Mouse (Mus musculus) MEL (cell line): ENCODE data around the gene Yipf1. TPM values are rescaled to one million over a fixed set of nuclear protein-coding genes. Genes with fewer than 3 reads are reported as not detected.

Experiments used
- DNase-seq: peaks from one replicate; pipeline ENCODE4 v3.0.0; 2011; ENCODE audit warnings: low read depth, low spot score
- H3K27ac ChIP-seq: 2 replicates; pipeline ENCODE4 v1.5.1; 2012; ENCODE audit warnings: low read depth, mild to moderate bottlenecking, control low read depth, low read length, moderate library complexity; ENCODE audit not compliant: control insufficient read depth
- H3K27me3 ChIP-seq, 2 experiments: fragments of 150-350 bp in 1 of 2; sonication (generic) in 1 of 2; 2 replicates each; pipeline ENCODE4 v1.6.1; 2012; ENCODE audit warnings: low read length in 2 of 2, mild to moderate bottlenecking in 2 of 2, improper control_type of control experiment in 1 of 2, moderate library complexity in 1 of 2; ENCODE audit not compliant: insufficient read depth in 2 of 2, control insufficient read depth in 1 of 2
- H3K36me3 ChIP-seq, 2 experiments: 2 replicates each; pipeline ENCODE4 v1.6.1; 2012 to 2014; ENCODE audit warnings: low read length in 2 of 2, improper control_type of control experiment in 1 of 2, inconsistent platforms in 1 of 2, mild to moderate bottlenecking in 1 of 2; ENCODE audit not compliant: insufficient read depth in 2 of 2, control insufficient read depth in 1 of 2
- H3K4me1 ChIP-seq, 2 experiments: fragments of 150-350 bp in 1 of 2; sonication (generic) in 1 of 2; 2 replicates each; pipeline ENCODE4 v1.6.1; 2012; ENCODE audit warnings: low read length in 2 of 2, improper control_type of control experiment in 1 of 2, mild to moderate bottlenecking in 1 of 2; ENCODE audit not compliant: insufficient read depth in 2 of 2, control insufficient read depth in 1 of 2
- H3K4me3 ChIP-seq, 2 experiments: fragments of 150-350 bp in 1 of 2; sonication (generic) in 1 of 2; 2 replicates each; pipeline ENCODE4 v1.5.1; 2012; ENCODE audit warnings: low read depth in 2 of 2, low read length in 2 of 2, mild to moderate bottlenecking in 2 of 2, moderate library complexity in 2 of 2, control low read depth in 1 of 2, improper control_type of control experiment in 1 of 2; ENCODE audit not compliant: control insufficient read depth in 1 of 2, insufficient read depth in 1 of 2
- H3K79me2 ChIP-seq: 2 replicates; pipeline ENCODE4 v1.6.1; 2012; ENCODE audit warnings: mild to moderate bottlenecking, low read length, moderate library complexity; ENCODE audit not compliant: control insufficient read depth, poor library complexity, insufficient read depth
- H3K9ac ChIP-seq: 2 replicates; pipeline ENCODE4 v1.6.1; 2012; ENCODE audit warnings: low read depth, mild to moderate bottlenecking, control low read depth, low read length, moderate library complexity; ENCODE audit not compliant: control insufficient read depth, poor library complexity, severe bottlenecking
- H3K9me3 ChIP-seq: fragments of 150-350 bp; sonication (generic); replicated peaks from 2 replicates; pipeline ENCODE4 v1.6.1; 2012; ENCODE audit warnings: mild to moderate bottlenecking, low read length, improper control_type of control experiment, moderate library complexity; ENCODE audit not compliant: insufficient read depth
- CHD1 ChIP-seq: IDR thresholded peaks from 2 replicates; pipeline ENCODE4 v1.6.1; 2012; ENCODE audit warnings: low read depth, mild to moderate bottlenecking, inconsistent platforms, low read length, improper control_type of control experiment
- CHD2 ChIP-seq: IDR thresholded peaks from 2 replicates; pipeline ENCODE4 v1.6.1; 2011; ENCODE audit warnings: low read length, improper control_type of control experiment
- CTCF ChIP-seq, 3 experiments: IDR thresholded peaks in 2 of 3; conservative IDR thresholded peaks in 1 of 3; 2 replicates each; pipeline ENCODE4 v1.5.1; 2011 to 2012; ENCODE audit warnings: low read length in 3 of 3, low read depth in 2 of 3, mild to moderate bottlenecking in 2 of 3, improper control_type of control experiment in 1 of 3, inconsistent platforms in 1 of 3, mixed read lengths in 1 of 3, moderate library complexity in 1 of 3; ENCODE audit not compliant: control insufficient read depth in 1 of 3, insufficient read depth in 1 of 3, poor library complexity in 1 of 3, severe bottlenecking in 1 of 3
- ELF1 ChIP-seq: IDR thresholded peaks from 2 replicates; pipeline ENCODE4 v1.6.1; 2014; ENCODE audit warnings: low read depth, mild to moderate bottlenecking, inconsistent platforms, low read length, improper control_type of control experiment, moderate library complexity
- EP300 ChIP-seq, 2 experiments: IDR thresholded peaks; 2 replicates each; pipeline ENCODE4 v1.6.1; 2011; ENCODE audit warnings: improper control_type of control experiment in 2 of 2, low read length in 2 of 2, low read depth in 1 of 2, mild to moderate bottlenecking in 1 of 2
- ETS1 ChIP-seq: IDR thresholded peaks from 2 replicates; pipeline ENCODE4 v1.6.1; 2012; ENCODE audit warnings: low read depth, mild to moderate bottlenecking, inconsistent platforms, low read length, improper control_type of control experiment, moderate library complexity
- GABPA ChIP-seq: IDR thresholded peaks from 2 replicates; pipeline ENCODE4 v1.6.1; 2012; ENCODE audit warnings: low read depth, mild to moderate bottlenecking, inconsistent platforms, low read length, improper control_type of control experiment, moderate library complexity
- GATA1 ChIP-seq: IDR thresholded peaks from 2 replicates; pipeline ENCODE4 v1.6.1; 2011; ENCODE audit warnings: low read depth, low read length, improper control_type of control experiment
- HCFC1 ChIP-seq: IDR thresholded peaks from 2 replicates; pipeline ENCODE4 v1.6.1; 2012; ENCODE audit warnings: low read depth, mild to moderate bottlenecking, inconsistent platforms, low read length, improper control_type of control experiment, moderate library complexity
- KAT2A ChIP-seq: conservative IDR thresholded peaks from 2 replicates; pipeline ENCODE4 v1.6.1; 2012; ENCODE audit warnings: low read depth, low read length, improper control_type of control experiment, inconsistent platforms
- MAX ChIP-seq: IDR thresholded peaks from 2 replicates; pipeline ENCODE4 v1.6.1; 2011; ENCODE audit warnings: low read length, improper control_type of control experiment
- MAZ ChIP-seq: IDR thresholded peaks from 2 replicates; pipeline ENCODE4 v1.6.1; 2012; ENCODE audit warnings: low read depth, mild to moderate bottlenecking, inconsistent platforms, low read length, improper control_type of control experiment
- MXI1 ChIP-seq: IDR thresholded peaks from 2 replicates; pipeline ENCODE4 v1.6.1; 2011; ENCODE audit warnings: mild to moderate bottlenecking, low read depth, low read length, improper control_type of control experiment
- MYC ChIP-seq: IDR thresholded peaks from 2 replicates; pipeline ENCODE4 v1.6.1; 2011; ENCODE audit warnings: low read depth, mild to moderate bottlenecking, low read length, improper control_type of control experiment, moderate library complexity
- NELFE ChIP-seq: IDR thresholded peaks from 2 replicates; pipeline ENCODE4 v1.6.1; 2011; ENCODE audit warnings: low read depth, low read length, improper control_type of control experiment
- NRF1 ChIP-seq: IDR thresholded peaks from 2 replicates; pipeline ENCODE4 v1.6.1; 2014; ENCODE audit warnings: low read depth, mild to moderate bottlenecking, inconsistent platforms, low read length, improper control_type of control experiment, moderate library complexity; ENCODE audit not compliant: poor library complexity, insufficient read depth, severe bottlenecking
- POLR2A ChIP-seq, 2 experiments: IDR thresholded peaks; 2 replicates each; pipeline ENCODE4 v1.6.1; 2011 to 2012; ENCODE audit warnings: low read length in 2 of 2, mild to moderate bottlenecking in 2 of 2, control low read depth in 1 of 2, improper control_type of control experiment in 1 of 2, low read depth in 1 of 2, moderate library complexity in 1 of 2; ENCODE audit not compliant: control insufficient read depth in 1 of 2, insufficient read depth in 1 of 2, poor library complexity in 1 of 2
- POLR2AphosphoS2 ChIP-seq: IDR thresholded peaks from 2 replicates; pipeline ENCODE4 v1.6.1; 2011; ENCODE audit warnings: low read length, improper control_type of control experiment
- POLR2AphosphoS5 ChIP-seq: IDR thresholded peaks from 2 replicates; pipeline ENCODE4 v1.6.1; 2012; ENCODE audit warnings: low read depth, borderline replicate concordance, mild to moderate bottlenecking, inconsistent platforms, low read length, moderate library complexity, mixed read lengths
- RCOR1 ChIP-seq: IDR thresholded peaks from 2 replicates; pipeline ENCODE4 v1.6.1; 2012; ENCODE audit warnings: low read depth, mild to moderate bottlenecking, inconsistent platforms, low read length, improper control_type of control experiment
- SIN3A ChIP-seq: IDR thresholded peaks from 2 replicates; pipeline ENCODE4 v1.6.1; 2012; ENCODE audit warnings: low read length, improper control_type of control experiment, inconsistent platforms
- SMC3 ChIP-seq: IDR thresholded peaks from 2 replicates; pipeline ENCODE4 v1.6.1; 2011; ENCODE audit warnings: low read depth, low read length, improper control_type of control experiment
- TAL1 ChIP-seq: IDR thresholded peaks from 2 replicates; pipeline ENCODE4 v1.6.1; 2012; ENCODE audit warnings: mild to moderate bottlenecking, inconsistent platforms, low read length, moderate library complexity, mixed read lengths
- TBP ChIP-seq: IDR thresholded peaks from 2 replicates; pipeline ENCODE4 v1.8.0; 2011; ENCODE audit warnings: low read depth, low read length, improper control_type of control experiment
- TCF12 ChIP-seq: IDR thresholded peaks from 2 replicates; pipeline ENCODE4 v1.6.1; 2014; ENCODE audit warnings: low read depth, mild to moderate bottlenecking, inconsistent platforms, low read length, improper control_type of control experiment, moderate library complexity
- USF1 ChIP-seq: IDR thresholded peaks from 2 replicates; pipeline ENCODE4 v1.6.1; 2014; ENCODE audit warnings: low read depth, mild to moderate bottlenecking, inconsistent platforms, low read length, improper control_type of control experiment, moderate library complexity
- ZKSCAN1 ChIP-seq: IDR thresholded peaks from 2 replicates; pipeline ENCODE4 v1.6.1; 2012; ENCODE audit warnings: low read depth, mild to moderate bottlenecking, inconsistent platforms, low read length, improper control_type of control experiment, moderate library complexity
- ZNF384 ChIP-seq: IDR thresholded peaks from 2 replicates; pipeline ENCODE4 v1.6.1; 2012; ENCODE audit warnings: low read depth, mild to moderate bottlenecking, inconsistent platforms, low read length, improper control_type of control experiment
- polyA plus RNA-seq, 2 experiments: library from polyadenylated mRNA; stranded (reverse) in 1 of 2; unstranded in 1 of 2; fragments of >175 nt in 1 of 2; fragments of >200 nt in 1 of 2; gene quantifications; 2 replicates each; pipeline versions ENCODE4 v1.2.1 to v1.2.4; 2012; ENCODE audit warnings: low replicate concordance in 2 of 2, low read depth in 1 of 2; ENCODE audit not compliant: insufficient read length in 2 of 2, insufficient read depth in 1 of 2, missing spikeins in 1 of 2
- total RNA-seq: library from RNA; depleted of rRNA; stranded (reverse); fragments of 300-350 nt; gene quantifications from 2 replicates; pipeline ENCODE4 v1.2.3, GENCODE M21; 2012; rRNA removed

Gene Yipf1
- 37.5 and 40.6 TPM in 2 replicates for total RNA-seq
- 100 to 1,000 TPM in 1 of 2 experiments, 10 to 100 TPM in 1; 43.5 to 549 TPM for polyA plus RNA-seq

- Histone ChIP-seq H3K27me3 (no peaks in the 10 kb centered on the region), H3K27ac (peak within 1 kb of the TSS; percentile 23; the same call in 1 of the 2 replicates), H3K9me3 (no peaks in the 10 kb centered on the region), H3K9ac (peak within 1 kb of the TSS; percentile 61), H3K4me1 (peaks cover 0 to 3% of the 10 kb centered on the region in 2 experiments; a peak in 1 of 4 replicates), H3K4me3 (peak within 1 kb of the TSS; percentile 73 to 86), H3K79me2 (no peaks in the 10 kb centered on the region), H3K36me3 (no peaks in the 10 kb centered on the region)
- peak; percentile 93 for DNase-seq
- TF ChIP-seq MYC: no peak
- TF ChIP-seq ZKSCAN1: no peak
- TF ChIP-seq SIN3A: peak; percentile 95
- TF ChIP-seq CHD1: no peak
- no peak for TF ChIP-seq ETS1
- peak; percentile 84 for TF ChIP-seq HCFC1
- no peak for TF ChIP-seq KAT2A
- TF ChIP-seq RCOR1: no peak
- peak; percentile 96 for TF ChIP-seq ELF1
- TF ChIP-seq POLR2A (IDR thresholded peaks at IDR 0.05; ENCODE audit: control insufficient read depth in 1 of 2, insufficient read depth in 1 of 2, low read depth in 1 of 2, low read length in 2 of 2, poor library complexity in 1 of 2): peak; percentile 52 to 82; a peak in 2 of 4 replicates
- no peak for TF ChIP-seq GATA1
- TF ChIP-seq NELFE: peak; percentile 59
- peak; percentile 33; the same call in 1 of the 2 replicates for TF ChIP-seq TBP
- no peak for TF ChIP-seq CHD2
- no peak for TF ChIP-seq USF1
- TF ChIP-seq CTCF (IDR thresholded peaks at IDR 0.05 in 2 of 3, conservative IDR thresholded peaks at IDR 0.05 in 1 of 3; ENCODE audit: control insufficient read depth in 1 of 3, insufficient read depth in 1 of 3, low read depth in 2 of 3, low read length in 3 of 3, poor library complexity in 1 of 3, severe bottlenecking in 1 of 3): peak in 2 of 3 experiments; percentile 10 to 12; a peak in 2 of 6 replicates
- TF ChIP-seq MXI1: no peak
- no peak for TF ChIP-seq ZNF384
- TF ChIP-seq POLR2AphosphoS5: no peak
- TF ChIP-seq SMC3: no peak
- TF ChIP-seq TAL1: no peak
- 0 out of 2 replicates have a peak, but pooled peaks have one; percentile 43 for TF ChIP-seq TCF12
- no peak; the same call in 1 of the 2 replicates for TF ChIP-seq MAZ
- TF ChIP-seq POLR2AphosphoS2: no peak
- TF ChIP-seq NRF1: no peak
- TF ChIP-seq EP300 (IDR thresholded peaks at IDR 0.05; ENCODE audit: low read depth in 1 of 2, low read length in 2 of 2): no peak
- TF ChIP-seq MAX: no peak
- TF ChIP-seq GABPA: no peak
- TF ChIP-seq, all 39 proteins: peak for 8
These were observed at the start of gene Yipf1 for GRCm38 (mm10) chr4:107313690-107314478. TSS of gene Yipf1 (plus strand) at chr4:107314363.
